7 mouse cellular contexts compared by ENCODE assay signal in genomic region chrX:36796163-36796581, GRCm38 (mm10). TPM values are rescaled to one million over a fixed set of nuclear protein-coding genes. Genes with fewer than 3 reads are reported as not detected.
A peak's percentile ranks its signal among the peaks of the same experiment; 100 is the strongest.
DNase-seq lines count a peak whose midpoint lies in the region; ATAC-seq and TF ChIP-seq lines count a peak whose summit lies in the region.

No protein-coding gene starts in this region.

- H3K27me3 ChIP-seq in embryonic facial prominence, embryonic 11.5 days (ENCODE audit: control insufficient read depth, insufficient read depth, low read length) = no peaks in the 10 kb centered on the region
- H3K27me3 ChIP-seq in kidney, adult 2 months (replicated peaks; ENCODE audit: control insufficient read depth, insufficient read depth, low read length) = no peaks in the 10 kb centered on the region
- no peaks in the 10 kb centered on the region for H3K27me3 ChIP-seq in limb, embryonic 12.5 days
- H3K27me3 ChIP-seq in midbrain, embryonic 14.5 days (ENCODE audit: control insufficient read depth, insufficient read depth, low read length) = no peaks in the 10 kb centered on the region

- peak overlapping the region; percentile 79 for H3K27ac ChIP-seq in embryonic facial prominence, embryonic 11.5 days (replicated peaks; ENCODE audit: low read depth, low read length)
- H3K27ac ChIP-seq in kidney, adult 2 months (ENCODE audit: insufficient read depth, low read depth, low read length) = peak overlapping the region; percentile 89
- H3K27ac ChIP-seq in limb, embryonic 12.5 days = peak overlapping the region; percentile 81
- H3K27ac ChIP-seq in midbrain, embryonic 14.5 days (replicated peaks; ENCODE audit: low read depth, low read length) = peak overlapping the region; percentile 78

- DNase-seq in adrenal gland, postnatal 10 days = peak; percentile 89
- DNase-seq in embryonic facial prominence, embryonic 11.5 days (ENCODE audit: low spot score) = peak; percentile 80
- peak; percentile 84 to 88 for DNase-seq in heart, adult 18-20 months
- peak; percentile 84 for DNase-seq in kidney, adult 2 months
- DNase-seq in midbrain, embryonic 14.5 days = peak; percentile 87
- peak; percentile 75 for DNase-seq in spleen, adult 12 weeks (ENCODE audit: low spot score)

- H3K9me3 ChIP-seq in embryonic facial prominence, embryonic 11.5 days (replicated peaks; ENCODE audit: control insufficient read depth, low read length) = no peaks in the 10 kb centered on the region
- H3K9me3 ChIP-seq in limb, embryonic 12.5 days = no peaks in the 10 kb centered on the region
- H3K9me3 ChIP-seq in midbrain, embryonic 14.5 days (ENCODE audit: control insufficient read depth, low read length) = no peaks in the 10 kb centered on the region

- TF ChIP-seq CTCF in kidney, adult 2 months (conservative IDR thresholded peaks at IDR 0.05; ENCODE audit: insufficient read depth, insufficient read length, low read depth, low read length) = peak; percentile 59

- WGBS in embryonic facial prominence, embryonic 11.5 days = 9% methylated on average over 41 of the region's 41 CpGs
- under 1% methylated on average over 40 of the region's 41 CpGs for WGBS in kidney, adult 2 months
- WGBS in limb, embryonic 12.5 days = 10% methylated on average over 33 of the region's 41 CpGs
- WGBS in midbrain, embryonic 14.5 days = 9% methylated on average over 34 of the region's 41 CpGs

- peak overlapping the region; percentile 69 for H3K9ac ChIP-seq in embryonic facial prominence, embryonic 11.5 days (replicated peaks; ENCODE audit: low read length)
- peak overlapping the region; percentile 70 for H3K9ac ChIP-seq in limb, embryonic 12.5 days (replicated peaks)
- peak overlapping the region; percentile 50 for H3K9ac ChIP-seq in midbrain, embryonic 14.5 days (replicated peaks; ENCODE audit: low read length)

- peak overlapping the region; percentile 52 for H3K4me2 ChIP-seq in embryonic facial prominence, embryonic 11.5 days (ENCODE audit: low read depth, low read length)
- peak overlapping the region; percentile 54 for H3K4me2 ChIP-seq in limb, embryonic 12.5 days
- H3K4me2 ChIP-seq in midbrain, embryonic 14.5 days (ENCODE audit: low read length) = peak overlapping the region; percentile 56

- no peaks in the 10 kb centered on the region for H3K4me1 ChIP-seq in embryonic facial prominence, embryonic 11.5 days (ENCODE audit: control insufficient read depth, insufficient read depth, low read length)
- peaks cover 5% of the 10 kb centered on the region; the same call in 1 of the 2 replicates for H3K4me1 ChIP-seq in kidney, adult 2 months (ENCODE audit: control insufficient read depth, insufficient read depth, low read length)
- no peaks in the 10 kb centered on the region for H3K4me1 ChIP-seq in limb, embryonic 12.5 days (replicated peaks)
- H3K4me1 ChIP-seq in midbrain, embryonic 14.5 days (ENCODE audit: control insufficient read depth, insufficient read depth, low read length) = no peaks in the 10 kb centered on the region

- TF ChIP-seq POLR2A in kidney, adult 2 months (IDR thresholded peaks at IDR 0.05; ENCODE audit: low read depth, low read length) = no peak

- H3K4me3 ChIP-seq in embryonic facial prominence, embryonic 11.5 days (ENCODE audit: low read depth, low read length) = peak overlapping the region; percentile 55
- H3K4me3 ChIP-seq in kidney, adult 2 months (ENCODE audit: insufficient read depth, low read depth, low read length) = peak overlapping the region; percentile 80
- H3K4me3 ChIP-seq in limb, embryonic 12.5 days (replicated peaks) = peak overlapping the region; percentile 58
- peak overlapping the region; percentile 51 for H3K4me3 ChIP-seq in midbrain, embryonic 14.5 days (replicated peaks; ENCODE audit: low read depth, low read length)

- ATAC-seq in embryonic facial prominence, embryonic 11.5 days (replicated peaks; ENCODE audit: insufficient number of reproducible peaks, low FRiP score, low TSS enrichment, low read depth) = peak; percentile 83
- peak; percentile 69 for ATAC-seq in limb, embryonic 12.5 days (ENCODE audit: insufficient number of reproducible peaks, insufficient read depth, low FRiP score, low TSS enrichment, low read depth)
- peak; percentile 71 for ATAC-seq in midbrain, embryonic 14.5 days (ENCODE audit: low FRiP score, low TSS enrichment)

- H3K36me3 ChIP-seq in embryonic facial prominence, embryonic 11.5 days (replicated peaks; ENCODE audit: control insufficient read depth, insufficient read depth, low read depth, low read length) = no peaks in the 10 kb centered on the region
- peaks cover 8% of the 10 kb centered on the region for H3K36me3 ChIP-seq in kidney, adult 2 months (ENCODE audit: control insufficient read depth, insufficient read depth, low read length)
- peaks cover 10% of the 10 kb centered on the region; the same call in 1 of the 2 replicates for H3K36me3 ChIP-seq in limb, embryonic 12.5 days
- H3K36me3 ChIP-seq in midbrain, embryonic 14.5 days (ENCODE audit: control insufficient read depth, insufficient read depth, low read length) = peaks cover 10% of the 10 kb centered on the region; the same call in 1 of the 2 replicates

RNA-seq across cellular contexts. Expression of gene Slc25a5, which starts 0.7 kb away (rescaled TPM):
- total RNA-seq in adrenal gland, postnatal 10 days (2021) = 100 to 1,000 TPM; 591 to 638 TPM
- 585 and 587 TPM in 2 replicates for polyA plus RNA-seq in embryonic facial prominence, embryonic 11.5 days (2014; fragmentation: Nextera tagmentation; extraction: Ambion mirVana)
- total RNA-seq in heart, adult 18-20 months (2021) = 100 to 1,000 TPM; 369 to 422 TPM
- 1,901 and 2,104 TPM in 2 replicates for polyA plus RNA-seq in kidney, adult 2 months (2012; rRNA removed)
- 417 and 433 TPM in 2 replicates for polyA plus RNA-seq in limb, embryonic 12.5 days (2016; fragmentation: Nextera tagmentation; extraction: Ambion mirVana)
- 552 and 571 TPM in 2 replicates for polyA plus RNA-seq in midbrain, embryonic 14.5 days (2014; fragmentation: Nextera tagmentation; extraction: Ambion mirVana)

RNA-seq across cellular contexts. Expression of gene Slc25a43, which starts 52.7 kb away (rescaled TPM):
- 1 to 10 TPM; 1.3 to 2.0 TPM for total RNA-seq in adrenal gland, postnatal 10 days (2021)
- polyA plus RNA-seq in embryonic facial prominence, embryonic 11.5 days (2014; fragmentation: Nextera tagmentation; extraction: Ambion mirVana) = 0.89 and 1.00 TPM in 2 replicates
- under 1 TPM in 1 of 2 experiments, not detected in 1; 0.26 TPM for total RNA-seq in heart, adult 18-20 months (2021)
- 0.97 and 1.6 TPM in 2 replicates for polyA plus RNA-seq in kidney, adult 2 months (2012; rRNA removed)
- 1.1 and 1.7 TPM in 2 replicates for polyA plus RNA-seq in limb, embryonic 12.5 days (2016; fragmentation: Nextera tagmentation; extraction: Ambion mirVana)
- polyA plus RNA-seq in midbrain, embryonic 14.5 days (2014; fragmentation: Nextera tagmentation; extraction: Ambion mirVana) = 0.65 and 0.71 TPM in 2 replicates

Comparison
In these comparisons a context has a peak if more than half of its experiments do, and no peak if none do; other contexts are left out.
1. Peak in every context shown above with its lines: DNase-seq, ATAC-seq, H3K4me3 ChIP-seq and H3K27ac ChIP-seq.